Mouse (Mus musculus) retina, postnatal 7 days (tissue): ENCODE data around the gene Grm1.

Source experiments
- DNase-seq: peaks from one replicate; pipeline ENCODE4 v3.0.0-alpha.2; 2012; ENCODE audit warnings: low read depth, low spot score

The Grm1 gene

DNA sequence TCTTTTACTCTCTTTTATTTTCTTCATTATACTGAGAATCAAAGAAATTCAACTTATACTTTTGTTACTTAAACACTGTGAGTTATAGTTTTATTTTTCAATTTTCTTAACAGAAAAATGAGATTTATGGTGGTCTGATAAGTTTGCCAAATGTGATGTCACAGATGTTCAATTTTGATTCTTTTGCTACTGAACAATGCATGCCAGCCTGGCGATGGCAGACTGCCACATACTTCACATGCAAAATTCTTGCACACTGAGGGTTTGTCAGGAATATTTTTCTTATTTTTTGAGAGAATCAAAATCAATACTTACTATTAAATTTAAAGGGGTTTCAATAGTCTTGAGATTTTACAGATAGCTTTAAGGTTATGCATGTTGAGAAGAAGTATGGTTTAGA lies 251.0 kb downstream of the Grm1 start:
- DNase-seq = no peak

DNA sequence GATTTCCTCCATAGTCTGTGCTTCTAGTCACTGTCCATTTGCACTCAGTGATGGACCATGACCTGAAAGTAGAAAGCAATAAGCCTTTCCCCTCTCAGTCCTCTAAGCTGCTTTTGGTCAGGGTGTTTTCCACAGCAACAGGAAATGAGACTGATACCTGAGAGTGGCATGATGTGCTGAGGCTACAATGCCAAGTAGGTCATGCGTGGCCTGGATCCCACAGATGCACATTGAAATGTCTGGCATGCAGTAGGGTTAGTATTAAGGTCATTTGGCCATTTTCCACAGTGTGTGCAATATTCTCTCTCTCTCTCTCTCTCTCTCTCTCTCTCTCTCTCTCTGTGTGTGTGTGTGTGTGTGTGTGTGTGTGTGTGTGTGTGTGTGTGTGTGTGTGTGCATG lies 254.8 kb downstream of the Grm1 start:
- no peak for DNase-seq

DNA sequence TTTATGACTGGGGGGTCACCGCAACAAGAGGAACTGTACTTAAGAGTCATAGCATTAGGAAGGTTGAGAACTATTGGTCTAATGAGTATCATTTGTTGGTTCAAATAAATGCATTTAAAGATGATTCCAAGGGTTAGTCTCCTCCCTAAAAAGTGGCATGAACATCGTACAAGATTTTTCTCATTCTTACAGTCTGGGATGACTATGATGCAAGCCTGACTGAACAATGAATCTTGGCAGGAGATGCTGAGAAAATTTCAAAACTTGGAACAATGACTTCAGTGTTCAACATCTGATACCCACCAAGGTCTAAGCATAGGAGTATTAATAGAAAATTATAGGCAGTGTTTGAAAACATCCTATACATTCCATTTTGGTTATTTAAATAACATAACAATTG lies 264.1 kb downstream of the Grm1 start:
- DNase-seq = no peak

GRCm38 (mm10) chr10:10814631-10815216 lies 267.4 kb downstream of the Grm1 start:
- DNase-seq = no peak

- DNase-seq = peak; percentile 11
Observed at GRCm38 (mm10) chr10:10812750-10813711, 269.1 kb downstream of the Grm1 start.

- DNase-seq = no peak
Observed at GRCm38 (mm10) chr10:10809777-10810176, 272.4 kb downstream of the Grm1 start.

DNA sequence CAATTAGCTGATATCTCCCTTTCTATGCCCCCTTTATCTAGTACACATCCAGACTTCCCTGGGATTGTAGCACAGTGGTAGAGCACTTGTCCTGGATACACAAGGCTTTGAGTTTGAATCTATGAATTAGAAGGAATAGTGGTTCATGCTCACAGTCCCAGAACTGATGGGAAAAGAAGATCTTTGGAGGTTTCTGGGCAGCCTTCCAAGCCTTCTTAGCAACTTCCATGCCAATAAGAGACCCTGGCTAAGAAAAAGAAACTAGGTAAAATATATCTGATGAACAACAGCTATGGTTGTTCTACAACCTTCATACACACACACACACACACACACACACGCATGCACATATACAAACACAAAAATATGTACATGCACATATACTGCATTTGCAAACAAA lies 286.8 kb downstream of the Grm1 start:
- DNase-seq = no peak

GRCm38 (mm10) chr10:10790458-10790857 lies 291.7 kb downstream of the Grm1 start:
- DNase-seq = no peak

DNA sequence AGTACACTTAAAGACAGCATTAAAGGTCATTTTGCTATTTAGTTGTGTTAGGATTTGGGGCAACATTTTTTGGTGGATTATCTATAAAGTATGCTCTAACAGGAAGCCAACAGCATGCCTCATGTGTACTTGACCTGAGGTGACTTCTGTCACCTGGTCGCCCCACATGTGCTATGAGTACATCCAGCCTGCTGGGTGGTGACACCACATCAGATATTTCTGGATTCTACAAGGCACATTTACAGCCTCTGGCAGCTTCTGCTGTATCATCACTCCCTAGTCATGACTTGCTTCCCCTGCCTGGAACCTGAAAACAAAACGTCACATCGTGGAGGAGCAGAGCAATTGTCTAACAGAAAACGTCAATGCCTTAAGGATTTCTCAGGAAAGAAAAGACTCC lies 292.2 kb downstream of the Grm1 start:
- no peak for DNase-seq

DNA sequence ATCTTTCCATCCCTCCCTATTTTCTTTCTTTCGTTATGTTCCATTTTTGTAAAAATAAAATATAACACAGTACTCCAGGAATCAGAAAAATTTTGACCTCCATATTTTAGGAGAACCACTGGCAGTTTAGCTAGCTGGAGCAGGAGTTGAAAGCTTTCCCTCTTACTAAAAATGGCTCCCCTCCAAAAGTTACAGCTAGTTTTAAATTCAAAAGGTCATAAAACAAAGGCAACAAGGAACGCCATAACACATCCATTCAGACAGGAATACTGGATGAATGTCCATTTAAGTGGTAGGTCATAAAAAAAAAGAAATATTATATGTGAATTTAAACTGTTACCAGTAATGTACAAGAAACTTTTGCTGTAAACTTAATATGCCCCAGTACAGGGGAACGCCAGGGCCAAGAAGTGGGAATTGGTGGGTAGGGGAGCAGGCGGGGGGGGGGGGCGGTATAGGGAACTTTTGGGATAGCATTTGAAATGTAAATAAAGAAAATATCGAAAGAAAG lies 294.2 kb downstream of the Grm1 start:
- DNase-seq = no peak

DNA sequence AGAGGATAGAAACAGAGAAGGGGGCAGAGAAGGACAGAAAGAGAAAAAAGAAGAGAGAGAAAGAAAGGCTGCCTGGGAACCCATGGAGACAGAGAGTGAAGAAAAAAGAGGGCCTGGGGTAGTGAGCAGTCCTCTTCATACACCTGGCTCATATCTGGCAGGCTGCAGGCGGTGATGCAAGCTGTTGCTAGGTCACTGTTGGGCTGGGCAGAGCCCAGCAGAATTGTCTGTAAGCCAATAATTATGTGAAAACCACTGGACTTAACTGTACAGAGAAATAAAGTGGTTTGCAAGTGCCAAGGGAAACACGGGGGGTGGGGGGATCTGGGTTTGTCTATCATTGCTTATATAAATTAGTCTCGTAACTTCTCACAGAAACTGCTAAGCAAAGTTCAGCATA lies 297.0 kb downstream of the Grm1 start:
- no peak for DNase-seq

DNA sequence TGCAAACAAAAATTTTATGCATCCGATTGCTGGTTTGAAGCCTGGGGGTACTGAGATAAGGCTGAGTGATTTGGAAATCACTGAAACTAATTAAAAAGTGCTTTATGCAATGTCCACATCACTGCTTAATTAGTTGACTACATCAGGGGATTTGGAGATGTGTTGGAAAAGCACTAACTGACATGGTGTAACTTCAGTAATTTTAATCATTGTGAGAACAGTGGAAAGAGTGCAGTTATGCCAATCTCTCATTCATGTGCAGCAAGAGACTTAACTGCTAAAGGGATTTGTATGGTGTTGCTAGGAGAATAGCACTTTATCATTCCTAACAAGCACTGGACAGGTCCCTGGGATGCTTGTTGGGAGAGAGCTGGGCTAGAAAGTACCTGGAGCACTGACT lies 307.3 kb downstream of the Grm1 start:
- DNase-seq = no peak

- DNase-seq = no peak
Observed at GRCm38 (mm10) chr10:10763015-10763414, 319.1 kb downstream of the Grm1 start.

DNA sequence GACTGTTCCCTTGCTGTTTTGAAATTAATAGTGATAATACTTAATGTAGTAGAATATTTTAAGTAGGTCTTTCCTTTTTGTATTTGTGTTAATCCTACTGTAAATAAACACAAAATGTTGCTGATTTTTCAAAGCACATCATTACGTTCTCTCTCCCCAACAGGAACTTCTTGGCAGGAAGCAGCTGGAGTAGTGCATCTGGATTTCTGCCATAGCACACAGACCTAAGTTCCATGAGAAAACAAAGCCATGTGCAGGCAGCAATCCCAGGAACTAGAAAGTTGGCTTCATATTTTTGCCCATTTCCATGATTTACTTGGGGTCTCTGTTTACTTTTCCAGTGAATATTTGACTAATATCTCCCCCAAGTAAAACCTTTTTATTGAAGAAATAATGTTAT lies 320.9 kb downstream of the Grm1 start:
- no peak for DNase-seq

DNA sequence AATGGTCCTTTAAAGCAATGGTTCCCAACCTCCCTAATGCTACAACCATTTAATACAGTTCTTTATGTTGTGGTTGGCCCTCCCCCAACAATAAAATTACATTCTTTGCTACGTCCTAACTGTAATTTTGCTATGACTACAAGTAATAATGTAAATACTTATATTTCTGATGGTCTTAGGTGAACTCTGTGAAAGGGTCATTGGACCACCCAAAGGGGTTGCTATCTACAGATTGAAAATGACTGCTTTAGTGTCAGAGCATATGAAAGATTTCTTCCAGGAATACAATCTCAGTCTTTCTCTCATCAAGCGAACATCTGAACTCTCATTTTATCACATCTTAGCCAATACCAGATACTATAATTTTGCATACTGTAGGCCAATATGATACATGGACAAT lies 321.4 kb downstream of the Grm1 start:
- DNase-seq = no peak

DNA sequence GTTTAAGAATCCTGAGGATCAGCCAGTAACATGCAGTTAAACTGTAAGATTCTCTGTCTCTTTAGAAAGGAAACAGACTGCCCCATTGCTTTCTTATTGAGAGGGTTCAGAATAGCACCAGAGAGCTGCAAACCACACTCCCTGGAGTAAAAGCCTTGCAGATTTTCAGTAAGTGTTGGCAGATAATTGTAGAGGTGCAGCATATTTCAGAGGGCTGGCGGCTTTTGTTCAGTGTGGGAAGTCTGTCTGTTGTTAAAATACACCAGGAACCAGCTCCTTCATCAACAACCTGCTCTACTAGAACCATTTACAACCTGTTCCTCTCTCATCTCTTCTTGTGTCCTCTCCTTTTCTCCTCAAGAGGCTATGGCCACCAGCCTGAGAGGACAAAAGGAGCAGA lies 331.1 kb downstream of the Grm1 start:
- DNase-seq = no peak

DNA sequence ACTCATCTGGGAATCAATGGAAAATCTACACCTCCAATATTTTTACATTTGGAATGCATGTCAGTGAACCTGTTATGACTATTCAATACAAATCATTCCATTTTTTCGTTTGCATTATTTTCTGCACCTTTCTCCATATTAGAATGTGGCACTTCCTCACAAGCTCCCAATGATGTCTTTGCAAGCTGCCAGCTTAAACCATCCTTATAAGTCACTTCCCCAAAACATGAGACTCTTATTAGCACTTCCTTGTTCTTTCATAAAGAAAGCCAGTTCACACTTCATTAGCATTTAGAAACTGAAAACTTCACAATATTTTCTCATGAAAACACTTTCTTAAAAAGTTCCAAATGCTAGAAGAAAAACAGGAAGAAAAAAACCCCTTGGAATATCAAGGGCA lies 338.1 kb downstream of the Grm1 start:
- no peak for DNase-seq

- no peak for DNase-seq
Observed at GRCm38 (mm10) chr10:10742172-10742571, 340.0 kb downstream of the Grm1 start.

GRCm38 (mm10) chr10:10741314-10741713 lies 340.8 kb downstream of the Grm1 start:
- DNase-seq = no peak

- no peak for DNase-seq
Observed at GRCm38 (mm10) chr10:10740729-10741128, 341.4 kb downstream of the Grm1 start.

DNA sequence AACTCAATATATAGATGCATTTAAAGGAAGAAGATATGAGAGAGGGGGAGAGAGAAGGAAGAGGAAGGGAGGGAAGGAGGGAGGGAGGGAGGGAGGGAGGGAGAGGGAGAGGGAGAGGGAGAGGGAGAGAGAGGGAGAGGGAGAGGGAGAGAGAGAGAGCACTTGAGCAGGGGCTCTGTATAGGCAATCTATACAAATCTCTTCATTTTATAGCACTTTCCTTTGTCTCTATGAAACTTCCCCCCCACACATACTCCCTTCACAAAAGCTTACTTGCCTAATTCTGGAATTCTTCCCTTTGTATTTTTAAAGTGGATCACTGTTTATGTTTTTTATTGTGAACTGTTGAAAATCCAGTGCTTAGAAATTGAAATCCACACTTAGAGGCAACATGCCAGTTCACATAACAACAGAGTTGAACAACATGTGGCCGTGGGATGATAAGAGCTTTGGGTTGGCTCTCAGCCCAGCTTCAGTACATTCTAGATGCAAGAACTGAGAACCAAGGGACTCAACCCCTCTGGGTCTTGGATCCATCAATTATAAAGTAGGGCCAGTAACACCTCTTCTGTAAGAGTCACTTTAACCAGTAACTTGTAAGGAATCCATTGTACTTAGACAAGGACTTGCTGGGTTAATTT lies 345.0 kb downstream of the Grm1 start:
- no peak for DNase-seq

DNA sequence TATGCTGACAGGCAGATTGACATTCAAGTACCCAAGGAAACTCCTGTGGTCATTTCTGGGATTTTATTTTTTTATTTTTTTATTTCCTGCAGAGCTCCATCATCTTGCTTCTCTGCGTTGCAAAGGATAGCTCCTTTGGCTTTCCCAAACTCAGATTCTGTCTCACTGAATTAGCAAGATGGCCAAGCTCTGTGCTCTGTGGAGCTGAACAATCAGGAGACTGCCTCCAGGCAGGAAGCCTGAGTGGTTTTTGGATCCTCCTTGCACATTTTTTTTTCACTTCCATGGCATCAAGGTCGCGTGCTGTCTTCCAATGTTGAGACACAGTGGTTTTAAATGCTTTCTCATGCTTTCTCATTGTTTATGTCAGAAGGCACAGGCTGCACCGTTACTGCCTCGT lies 347.6 kb downstream of the Grm1 start:
- peak; percentile 9 for DNase-seq

DNA sequence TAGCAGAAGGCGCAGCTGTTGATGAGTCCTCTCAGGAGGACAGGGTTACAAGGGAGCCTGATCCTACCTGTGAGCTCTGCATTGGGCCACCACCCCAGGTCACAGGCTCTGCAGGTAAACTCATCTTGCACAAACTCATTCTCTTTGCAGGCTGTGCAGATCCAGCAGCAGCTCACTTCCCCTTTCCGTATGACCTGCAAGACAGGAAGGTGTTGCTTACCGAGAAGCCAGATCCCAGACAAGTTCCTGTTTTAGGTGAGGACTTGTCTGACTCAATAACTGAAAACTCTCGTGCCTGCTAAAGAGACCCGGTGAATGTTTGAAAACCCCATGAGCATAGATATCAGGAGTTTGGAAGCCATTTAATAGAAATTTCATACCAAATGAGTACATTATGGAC lies 349.1 kb downstream of the Grm1 start:
- no peak for DNase-seq
